Mouse (Mus musculus): ENCODE results near the gene Prdm1. TPM values are rescaled to one million over a fixed set of nuclear protein-coding genes. Genes with fewer than 3 reads are reported as not detected.

Prdm1 gene
- total RNA-seq, 2 experiments from 2014 or later, result 0.53 to 0.85 TPM

DNA sequence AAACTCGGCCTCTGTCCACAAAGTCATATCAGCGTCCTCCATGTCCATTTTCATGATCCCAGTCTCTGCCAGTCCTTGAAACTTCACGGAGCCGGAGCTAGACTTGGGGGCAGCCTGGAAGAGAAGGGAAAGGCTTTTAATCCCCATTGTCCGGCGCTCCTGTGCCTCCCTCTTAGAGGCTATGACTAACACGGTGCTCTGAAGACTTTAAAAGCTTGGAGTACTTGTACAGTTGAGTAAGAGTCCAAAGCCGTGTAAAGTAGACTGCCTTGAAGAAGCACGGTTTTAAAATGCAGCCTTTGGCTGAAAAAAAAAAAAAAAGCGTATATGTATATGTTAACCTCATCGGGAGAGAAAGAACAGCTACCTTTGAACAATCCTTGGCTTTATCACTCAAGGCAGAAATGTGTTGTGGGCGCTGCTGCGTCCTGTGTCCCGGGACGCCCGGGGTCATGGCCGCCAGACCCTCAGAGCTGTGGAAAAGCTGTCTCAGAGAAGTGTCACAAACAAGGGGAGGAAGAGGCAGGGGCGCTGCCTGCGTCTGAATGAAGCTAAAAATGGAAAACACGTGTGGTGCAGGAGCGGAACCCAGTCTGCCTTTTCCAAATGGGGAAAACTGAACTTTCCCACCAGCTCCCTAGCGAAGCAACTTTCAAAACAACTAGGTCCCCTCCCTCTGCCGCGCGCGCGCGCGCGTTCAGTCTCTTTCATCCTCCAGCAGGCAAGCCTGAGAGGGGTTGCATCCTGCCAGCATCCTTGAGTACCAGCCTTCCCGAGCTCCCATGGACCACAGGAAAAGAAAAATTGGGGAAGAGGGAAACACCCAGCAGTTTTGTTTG is 71.3 kb downstream of the Prdm1 start:
- no peak for DNase-seq

DNA sequence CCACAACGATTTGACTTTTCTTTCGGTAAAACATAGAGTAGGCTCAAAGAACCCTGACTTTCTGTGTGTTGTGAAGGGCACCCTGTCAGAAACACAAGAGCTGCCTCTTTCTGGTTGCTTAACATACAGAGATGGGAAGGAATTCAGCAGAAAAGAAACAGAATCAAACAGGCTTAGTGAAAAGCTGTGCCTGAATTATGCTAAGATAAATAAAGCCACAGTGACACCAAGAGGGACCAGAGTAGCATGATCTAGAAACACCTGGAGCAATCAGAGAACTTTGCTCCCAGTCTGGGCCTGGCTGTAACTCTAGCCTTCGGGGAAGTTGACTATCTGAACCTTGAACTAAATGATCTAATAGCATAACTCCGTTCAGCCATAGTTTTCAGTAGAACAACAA is 73.5 kb downstream of the Prdm1 start:
- no peak for DNase-seq

- DNase-seq, result no peak
These were observed 74.2 kb downstream of the Prdm1 start for GRCm38 (mm10) chr10:44454111-44454510.

- no peak for DNase-seq
These were observed 77.5 kb downstream of the Prdm1 start for GRCm38 (mm10) chr10:44450835-44451234.

DNA sequence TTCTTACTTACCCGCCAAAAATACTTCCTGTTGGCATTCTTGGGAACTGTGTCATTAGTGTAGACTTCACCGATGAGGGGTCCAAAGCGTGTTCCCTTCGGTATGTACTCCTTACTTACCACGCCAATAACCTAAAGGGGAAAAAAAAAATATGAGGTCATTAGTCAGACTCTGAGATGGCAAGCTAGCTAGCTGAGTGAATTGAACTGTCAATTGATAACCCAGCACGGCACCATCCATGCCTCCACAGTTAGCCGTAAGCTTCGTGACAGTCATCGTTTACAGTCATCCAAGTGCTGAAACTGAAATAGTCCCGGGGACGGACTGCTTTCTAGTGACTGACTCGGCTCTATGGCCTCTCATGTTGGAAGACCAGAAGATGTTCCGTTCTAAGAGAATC is 78.2 kb downstream of the Prdm1 start:
- no peak for DNase-seq

- DNase-seq, result no peak
These were observed 78.6 kb downstream of the Prdm1 start for GRCm38 (mm10) chr10:44449666-44450065.

GRCm38 (mm10) chr10:44448165-44448564 is 80.1 kb downstream of the Prdm1 start:
- no peak for DNase-seq

DNA sequence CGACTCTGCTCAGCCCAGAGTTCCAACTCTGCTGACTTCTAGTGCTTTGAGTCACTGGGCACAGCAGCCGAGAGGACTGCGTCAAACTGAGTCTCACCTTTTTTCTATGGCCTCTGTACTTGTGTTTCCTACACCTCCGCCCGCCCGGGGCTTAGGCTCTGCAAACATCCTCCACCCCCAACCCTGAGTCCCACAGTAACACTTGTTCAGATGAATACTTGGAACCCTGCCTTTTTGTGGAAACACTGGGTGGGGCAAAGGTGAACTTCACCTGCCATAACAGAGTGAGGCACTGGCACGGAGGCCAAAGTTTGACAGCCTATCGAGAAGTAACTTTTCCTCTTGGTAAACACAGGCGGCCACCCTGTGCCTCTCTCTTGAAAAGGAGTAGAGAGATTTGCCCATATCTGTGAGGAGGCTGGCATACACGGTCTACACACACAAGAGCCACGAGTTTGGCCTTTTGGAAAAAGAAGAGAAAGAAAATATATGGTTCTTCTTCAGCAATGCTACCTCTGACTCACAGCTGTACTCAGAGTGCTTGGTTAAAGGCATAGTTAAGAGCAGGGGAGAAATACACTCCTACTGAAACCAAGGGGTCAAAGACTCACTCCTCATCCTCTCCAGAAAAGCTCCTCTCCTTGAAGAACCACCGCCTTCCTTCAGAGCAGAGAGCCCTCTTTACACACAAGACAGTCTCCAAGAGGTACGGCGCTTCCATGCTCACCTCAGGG is 80.7 kb downstream of the Prdm1 start:
- DNase-seq, result no peak

DNA sequence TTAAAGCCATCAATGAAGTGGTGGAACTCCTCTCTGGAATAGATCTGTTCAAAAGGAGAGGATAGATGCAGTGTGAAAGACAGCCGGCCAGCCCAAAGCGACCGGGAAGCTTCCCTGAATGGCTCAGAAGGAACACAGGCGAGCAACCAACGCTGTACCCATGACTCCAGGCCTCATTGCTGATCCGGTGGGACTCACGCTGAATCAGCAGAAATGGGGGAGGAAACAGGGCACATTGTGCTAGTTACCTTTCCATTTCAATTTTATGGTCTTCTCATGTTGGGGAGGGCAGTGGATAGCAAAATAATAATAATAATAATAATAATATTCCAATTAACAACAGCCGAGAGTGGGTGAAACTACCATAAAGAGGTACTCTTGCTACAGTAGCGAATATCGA is 81.3 kb downstream of the Prdm1 start:
- no peak for DNase-seq

DNA sequence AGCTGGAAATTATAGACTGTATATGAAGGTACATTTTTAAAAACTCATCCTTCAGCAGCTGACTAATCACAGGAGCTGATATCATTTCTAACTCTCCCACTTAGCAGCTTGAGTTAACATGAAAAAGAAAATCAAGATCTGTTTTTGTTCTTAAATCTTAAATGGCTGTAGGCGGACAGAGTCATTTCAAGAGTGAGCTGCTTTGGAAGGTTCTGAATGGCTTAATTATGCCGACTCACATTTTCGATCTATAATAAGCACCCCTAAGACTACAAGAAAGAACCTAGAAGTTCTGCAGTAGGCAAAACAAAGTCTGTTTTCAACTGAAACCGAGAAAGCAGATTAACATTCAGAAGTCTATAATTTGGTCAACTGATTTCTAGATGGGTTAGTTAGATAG is 83.9 kb downstream of the Prdm1 start:
- DNase-seq, result no peak

GRCm38 (mm10) chr10:44443696-44444095 is 84.6 kb downstream of the Prdm1 start:
- DNase-seq, result no peak

DNA sequence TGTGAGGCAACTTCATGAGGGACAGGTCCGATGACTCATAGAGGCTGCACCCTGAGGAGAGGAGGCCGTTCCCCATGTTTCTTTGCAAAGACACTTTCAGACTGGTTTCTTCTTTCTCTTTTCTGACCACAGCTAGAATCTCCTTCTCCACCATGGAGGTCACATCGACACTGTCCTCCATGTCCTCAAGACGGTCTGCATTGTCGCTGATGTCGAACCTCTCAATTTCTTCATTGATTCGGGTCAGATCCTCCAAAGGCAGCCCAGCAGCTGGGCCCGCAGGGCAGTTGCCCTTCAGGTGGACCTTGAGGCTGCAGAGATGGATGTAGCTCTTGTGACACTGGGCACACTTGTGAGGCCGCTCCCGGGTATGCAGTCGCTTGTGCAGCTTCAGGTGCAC is 88.6 kb downstream of the Prdm1 start:
- DNase-seq, result no peak

DNA sequence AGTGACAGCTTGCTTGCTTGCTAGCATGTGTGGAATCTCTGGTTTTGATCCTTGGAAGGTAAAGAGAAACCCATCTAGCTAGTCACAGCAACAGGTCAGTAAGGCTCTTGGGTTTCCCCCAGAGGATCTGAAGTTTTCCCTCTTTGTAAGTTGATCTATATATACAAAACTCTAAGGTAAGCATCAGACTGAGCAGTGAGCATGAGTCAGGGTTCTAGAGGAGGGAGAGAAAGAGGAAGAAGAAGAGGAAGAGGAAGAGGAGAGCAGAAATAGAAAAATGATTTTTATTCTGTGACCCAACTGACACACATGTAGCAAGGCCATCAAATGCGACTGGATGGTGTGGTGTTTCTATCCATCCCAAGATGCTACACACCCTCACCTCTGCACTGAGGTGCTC is 90.7 kb downstream of the Prdm1 start:
- DNase-seq, result no peak

DNA sequence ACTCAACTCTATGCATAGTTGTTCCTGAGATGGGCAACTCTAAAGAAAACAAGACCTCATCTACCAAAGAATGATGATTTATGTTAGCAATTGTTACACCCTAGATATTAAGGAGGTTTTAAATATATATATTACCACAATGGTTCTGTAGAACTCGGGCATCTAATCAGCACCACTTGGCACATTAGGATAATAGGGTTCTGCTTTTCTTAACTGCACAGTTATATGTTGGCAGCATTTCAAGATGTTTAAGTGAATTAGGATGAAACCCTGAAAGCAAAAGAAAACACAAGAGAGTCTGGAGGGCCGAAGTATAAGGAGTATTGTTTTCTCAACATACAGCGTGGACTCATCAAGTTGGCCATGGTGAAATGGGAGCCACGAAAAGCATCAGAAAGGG is 92.3 kb downstream of the Prdm1 start:
- DNase-seq, result no peak

DNA sequence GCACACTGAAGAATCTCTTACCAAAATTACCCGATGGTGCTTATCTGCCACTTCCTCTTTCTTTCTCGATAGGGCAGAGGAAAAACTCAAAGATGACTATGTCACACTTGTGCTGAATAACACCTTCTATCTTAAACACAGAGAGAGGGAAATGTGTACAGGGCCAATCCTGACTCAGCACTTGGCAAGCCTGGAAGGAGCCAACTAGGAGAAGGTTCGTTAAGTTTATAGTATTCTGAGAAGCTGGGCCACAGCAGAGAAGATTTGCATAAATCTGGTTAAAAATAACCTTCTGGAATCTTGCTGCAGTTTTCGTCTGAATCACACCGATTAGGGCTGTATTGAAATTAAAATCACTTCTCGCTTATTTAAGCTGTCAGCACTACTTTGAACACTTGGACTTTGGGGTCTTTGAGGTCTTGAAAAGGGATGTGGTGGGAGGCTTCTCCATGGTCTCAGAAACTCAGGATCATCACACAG is 93.6 kb downstream of the Prdm1 start:
- no peak for DNase-seq

GRCm38 (mm10) chr10:44432235-44432634 is 96.1 kb downstream of the Prdm1 start:
- no peak for DNase-seq

DNA sequence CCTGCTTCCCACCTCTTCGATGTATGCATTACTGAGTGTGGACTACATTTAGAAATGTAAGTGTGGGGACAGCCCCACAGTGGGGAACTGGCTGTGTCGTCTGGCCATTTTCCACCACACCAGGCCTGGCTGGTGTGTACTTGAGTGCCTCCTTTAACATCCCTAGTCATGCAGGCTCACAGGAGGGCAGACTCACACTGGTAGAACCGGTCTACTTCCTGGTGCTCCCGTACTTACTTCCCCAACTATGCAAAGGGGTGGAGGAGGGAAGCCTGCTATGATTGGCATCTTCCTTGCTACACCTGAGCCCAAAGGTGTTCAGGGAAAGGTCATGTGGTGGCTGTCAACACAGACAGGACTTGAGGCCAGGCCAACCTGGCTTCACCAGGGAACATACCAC is 96.6 kb downstream of the Prdm1 start:
- no peak for DNase-seq

DNA sequence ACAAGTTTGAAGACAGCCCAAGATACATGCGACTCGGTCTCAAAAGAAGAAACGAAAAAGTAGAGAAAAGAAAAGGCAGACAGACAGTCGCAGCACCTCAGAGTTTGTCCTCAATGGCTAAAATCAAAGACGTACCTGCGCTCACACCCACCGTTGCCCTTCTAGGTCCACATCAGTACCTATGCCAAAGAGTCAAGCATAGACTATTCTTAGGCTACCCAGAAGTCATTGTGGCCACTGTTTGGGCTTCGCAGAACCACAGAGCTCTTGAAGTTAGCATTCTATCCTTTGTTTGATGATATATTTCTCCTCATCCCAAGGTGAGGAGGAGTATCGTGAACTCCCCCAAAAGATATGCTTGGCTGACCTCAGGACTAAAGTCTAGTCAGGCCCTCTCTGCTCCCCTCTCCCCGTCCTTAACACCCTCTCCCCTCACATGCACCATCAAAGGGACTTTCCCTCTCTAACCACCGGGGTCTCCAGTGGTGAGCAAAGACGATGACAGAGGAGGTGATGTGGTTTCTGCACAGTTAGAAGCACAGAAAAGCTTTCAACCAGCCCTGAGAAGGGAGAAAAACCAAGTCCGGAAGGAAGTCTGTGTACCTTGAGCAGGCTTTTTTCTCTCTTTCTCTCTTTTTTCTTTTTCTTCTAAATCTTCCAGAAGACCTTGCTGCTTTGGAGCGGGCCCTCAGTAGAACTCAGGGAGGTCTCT is 99.0 kb downstream of the Prdm1 start:
- DNase-seq, result no peak

DNA sequence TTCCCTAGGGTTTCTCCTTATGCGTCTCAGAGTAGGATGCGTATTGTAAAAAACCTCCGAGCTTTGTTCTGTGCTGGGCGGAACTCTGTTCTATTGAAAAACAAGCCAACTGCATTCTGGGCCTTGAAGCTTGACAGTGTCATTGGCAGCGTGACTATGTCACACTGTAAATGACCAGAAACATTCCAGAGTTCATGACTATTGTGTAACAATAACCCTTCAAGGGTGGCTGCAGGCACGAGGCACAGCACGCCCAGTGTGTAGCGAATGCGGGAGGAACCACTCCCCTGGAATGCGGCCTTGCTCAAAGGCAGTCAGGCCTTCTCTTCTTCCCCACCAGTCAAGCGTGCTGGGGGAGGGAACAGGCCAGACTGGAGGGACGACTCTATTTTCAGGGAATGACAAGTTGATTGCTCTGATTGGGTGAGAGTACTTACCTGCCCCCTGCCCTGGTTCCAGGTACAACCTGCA is 100.4 kb downstream of the Prdm1 start:
- DNase-seq, result no peak

DNA sequence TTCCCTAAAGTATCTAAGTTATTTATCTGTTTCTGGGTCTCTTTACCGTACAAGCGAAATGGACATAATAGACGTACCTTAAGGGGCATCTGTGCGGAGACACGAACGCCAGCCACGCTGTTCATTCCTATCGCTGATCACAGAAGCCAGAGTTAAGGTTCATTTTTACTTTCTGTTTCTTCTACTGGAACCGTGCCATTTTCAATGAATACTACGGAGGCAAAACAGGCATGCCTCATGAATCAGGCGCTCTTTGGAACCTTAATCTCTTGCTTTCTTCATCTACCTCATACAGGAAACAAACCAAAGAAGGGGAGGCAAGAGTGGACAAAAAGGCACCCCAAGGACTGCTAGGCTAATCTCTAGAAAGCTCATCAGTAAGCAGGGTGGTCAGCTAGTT is 100.9 kb downstream of the Prdm1 start:
- no peak for DNase-seq

GRCm38 (mm10) chr10:44425013-44425412 is 103.3 kb downstream of the Prdm1 start:
- DNase-seq, result no peak

GRCm38 (mm10) chr10:44421896-44422295 is 106.4 kb downstream of the Prdm1 start:
- DNase-seq, result peak in 1 of 2 experiments; percentile 17

GRCm38 (mm10) chr10:44420211-44420610 is 108.1 kb downstream of the Prdm1 start:
- no peak for DNase-seq
